Mouse (Mus musculus) layer of hippocampus, postnatal 14 days (tissue): ENCODE measurements around the gene Ablim1. TPM values are rescaled to one million over a fixed set of nuclear protein-coding genes. Genes with fewer than 3 reads are reported as not detected.

Experiments used
- DNase-seq, 2 experiments: peaks; one replicate each; pipeline ENCODE4 v3.0.0; 2021 to 2022; ENCODE audit warnings: low spot score in 2 of 2, mixed read lengths in 1 of 2
- total RNA-seq, 2 experiments: library from RNA; stranded (reverse); gene quantifications; 2 replicates each; pipeline ENCODE4 v1.2.3; 2021

The Ablim1 gene
- total RNA-seq, 2 experiments from 2014 or later = 68.1 to 78.3 TPM

DNA sequence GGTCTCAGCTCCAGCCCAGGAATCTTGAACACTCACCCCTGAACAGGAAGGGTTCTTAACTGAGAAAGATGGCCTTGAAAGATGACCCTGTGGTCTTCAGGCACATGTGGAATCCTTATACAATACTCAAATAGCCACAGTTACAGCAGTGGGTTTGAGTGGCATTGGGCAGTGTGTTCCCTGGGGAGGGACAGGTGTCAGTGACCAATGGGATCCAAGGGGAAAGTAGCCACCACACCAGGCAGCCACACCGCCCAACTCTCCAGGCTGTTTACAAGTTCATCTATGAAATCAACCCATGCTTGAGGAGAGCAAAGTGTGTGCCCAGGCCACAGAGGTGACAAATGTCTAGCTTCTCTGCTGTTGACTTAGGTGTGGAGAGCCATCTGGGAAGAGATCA is 123.6 kb downstream of the Ablim1 start:
- DNase-seq = no peak

DNA sequence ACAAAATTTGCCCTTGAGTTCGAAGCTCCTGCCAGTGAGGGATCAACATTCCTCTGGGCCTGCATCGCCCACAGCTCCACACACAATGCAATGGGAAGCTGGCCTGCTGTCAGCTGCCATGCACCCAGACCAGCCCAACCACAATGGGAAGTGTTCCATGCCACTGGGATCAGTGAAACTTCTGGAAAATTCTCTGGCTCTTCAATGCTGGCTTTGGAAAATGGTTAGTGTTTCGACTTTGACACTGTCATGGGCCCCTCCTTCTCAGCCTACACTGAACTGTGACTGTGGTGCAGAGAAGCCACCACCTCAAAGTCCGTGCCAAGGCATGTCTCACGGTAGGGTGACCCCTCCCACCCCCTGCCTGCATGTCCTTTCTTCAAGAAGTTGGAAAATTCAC is 125.3 kb downstream of the Ablim1 start:
- no peak for DNase-seq

DNA sequence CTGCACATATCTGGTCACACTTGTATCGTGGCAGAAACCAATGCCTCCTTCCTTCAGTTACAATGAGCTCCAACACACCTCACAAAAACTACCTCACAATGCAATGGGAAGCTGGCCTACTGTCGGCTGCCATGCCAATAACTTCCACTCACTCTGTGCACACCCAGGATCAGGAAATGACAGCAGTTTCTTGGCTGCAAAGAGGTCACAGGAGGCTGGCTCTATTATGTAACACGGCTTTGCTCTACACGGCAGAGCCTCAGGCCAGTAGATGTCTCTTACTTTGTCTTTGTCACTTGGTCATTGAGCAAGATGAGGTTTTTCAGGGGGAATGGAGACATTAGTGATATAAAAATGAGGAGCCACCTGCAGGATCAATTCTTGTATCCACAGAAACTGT is 126.2 kb downstream of the Ablim1 start:
- DNase-seq = no peak

DNA sequence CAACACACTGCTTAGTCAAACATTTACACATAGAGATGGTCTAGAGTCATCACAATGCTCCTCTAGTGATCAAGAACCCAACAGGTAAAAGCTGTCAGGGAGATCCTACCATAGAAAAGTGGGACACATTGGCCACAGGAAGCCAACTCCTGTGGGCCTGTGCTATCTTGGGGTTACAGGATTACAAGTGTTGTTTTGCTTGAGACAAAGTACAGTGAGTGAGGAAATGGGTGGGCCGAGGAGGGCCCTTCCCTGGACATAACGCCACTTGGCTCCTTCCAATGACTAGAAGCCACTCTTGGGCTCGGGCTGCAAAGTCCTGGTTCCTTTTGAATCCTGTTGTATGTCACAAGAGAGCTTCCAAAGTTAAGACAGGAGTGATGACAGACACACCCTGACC is 129.7 kb downstream of the Ablim1 start:
- no peak for DNase-seq

DNA sequence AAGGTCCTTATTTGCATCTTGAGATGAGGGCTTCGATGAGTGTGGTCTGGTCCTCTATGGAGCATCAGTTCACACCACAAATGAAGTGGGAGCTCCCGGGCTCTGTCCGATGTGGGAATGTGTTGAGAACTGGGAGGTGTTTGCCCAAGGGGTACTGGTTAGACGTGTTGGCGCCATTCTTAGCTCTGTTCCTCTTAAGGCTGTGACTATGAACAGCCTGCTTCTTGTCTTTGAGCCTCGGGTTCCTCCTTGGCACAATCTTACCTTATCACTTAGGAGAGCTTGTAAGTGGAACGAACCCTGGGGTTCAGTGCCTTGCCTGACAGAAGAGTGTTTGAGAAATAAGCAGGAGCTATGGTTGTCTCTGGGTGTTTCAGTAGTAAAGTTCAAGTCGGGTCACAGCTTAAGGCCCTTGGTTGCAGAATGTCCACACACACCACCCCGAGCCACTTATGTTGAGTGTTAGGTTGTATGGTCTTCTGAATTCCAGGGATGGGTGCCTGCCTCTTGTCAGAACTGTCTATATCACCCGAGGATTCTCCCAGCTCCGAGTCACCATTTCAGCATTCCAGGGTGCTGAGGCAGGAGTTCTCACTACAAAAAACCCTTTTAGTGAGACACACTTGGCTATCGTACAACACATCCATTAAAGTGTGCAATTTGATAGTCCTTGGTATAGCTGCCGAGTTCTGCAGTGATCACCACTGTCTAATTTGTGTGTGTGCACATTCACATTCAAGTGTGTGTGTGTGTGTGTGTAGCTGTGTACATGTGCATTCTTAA is 131.6 kb downstream of the Ablim1 start:
- DNase-seq = no peak

DNA sequence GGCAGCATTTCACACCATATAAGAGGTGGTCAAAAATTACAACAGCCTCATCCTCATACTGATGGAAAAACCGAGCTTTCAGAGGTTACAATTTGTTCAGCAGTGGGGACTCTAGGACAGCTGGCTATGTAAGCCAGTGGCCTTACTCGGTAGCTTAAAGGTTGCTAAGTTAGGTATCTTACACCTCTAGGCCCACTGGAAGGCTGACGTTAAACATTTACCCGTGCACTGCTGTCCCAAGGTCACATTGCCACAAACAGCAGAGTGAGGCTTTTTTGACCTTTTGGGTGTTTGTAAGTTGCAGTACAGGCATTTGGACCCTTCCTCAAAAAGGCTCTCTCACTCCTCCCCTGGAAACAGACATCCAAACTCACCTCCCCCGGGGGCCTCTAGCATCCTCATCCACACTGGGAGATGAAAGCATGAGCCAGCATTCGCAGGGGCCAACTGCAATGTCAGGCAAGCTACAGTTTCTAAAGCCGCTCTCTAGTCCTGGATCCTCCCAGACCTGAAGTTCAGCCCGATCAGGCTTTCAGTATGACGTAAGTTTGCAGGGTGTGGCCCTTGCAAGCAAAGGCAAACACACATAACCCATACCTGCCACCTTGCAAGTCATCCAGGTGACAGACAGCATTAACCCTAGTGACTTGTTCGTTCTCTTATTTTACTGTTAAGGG is 132.7 kb downstream of the Ablim1 start:
- DNase-seq = no peak

DNA sequence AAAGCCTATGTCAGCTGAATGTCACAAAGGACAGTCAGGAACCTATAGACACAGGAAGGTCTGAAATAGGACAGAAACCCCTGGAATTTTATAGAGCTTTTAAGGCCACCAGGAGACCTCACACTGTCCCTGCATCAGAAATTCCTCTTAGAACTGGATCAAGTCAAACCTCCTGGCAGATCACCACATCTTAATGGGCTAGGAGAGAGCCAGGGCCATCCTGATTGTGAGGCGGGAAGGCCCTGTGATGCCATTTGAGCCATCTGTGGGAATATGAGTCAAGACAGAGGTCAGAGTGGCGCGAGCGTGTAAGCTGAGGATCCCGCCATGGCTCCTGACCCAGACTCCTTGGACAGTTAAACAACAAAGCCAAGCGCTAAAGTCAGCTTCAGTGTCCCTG is 133.4 kb downstream of the Ablim1 start:
- DNase-seq = no peak

DNA sequence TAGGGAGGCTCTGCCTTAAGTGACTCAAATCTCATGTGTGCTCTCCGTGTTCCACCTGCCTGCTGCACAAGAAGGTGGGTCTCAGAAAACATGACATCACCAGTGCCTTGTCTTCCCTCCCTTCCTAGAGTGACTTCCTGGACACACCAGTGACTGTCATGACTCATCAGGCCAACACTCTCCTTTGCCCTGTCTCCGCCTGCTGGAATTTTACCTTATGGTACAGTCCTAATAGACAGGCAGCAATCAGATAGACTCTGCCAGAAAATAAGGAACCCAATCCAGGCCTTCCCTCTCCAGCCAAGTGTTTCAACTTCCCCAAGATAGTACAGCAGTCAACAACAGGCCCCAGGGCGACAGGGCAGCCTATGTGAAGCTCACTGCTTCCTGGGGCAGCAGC is 133.8 kb downstream of the Ablim1 start:
- no peak for DNase-seq

DNA sequence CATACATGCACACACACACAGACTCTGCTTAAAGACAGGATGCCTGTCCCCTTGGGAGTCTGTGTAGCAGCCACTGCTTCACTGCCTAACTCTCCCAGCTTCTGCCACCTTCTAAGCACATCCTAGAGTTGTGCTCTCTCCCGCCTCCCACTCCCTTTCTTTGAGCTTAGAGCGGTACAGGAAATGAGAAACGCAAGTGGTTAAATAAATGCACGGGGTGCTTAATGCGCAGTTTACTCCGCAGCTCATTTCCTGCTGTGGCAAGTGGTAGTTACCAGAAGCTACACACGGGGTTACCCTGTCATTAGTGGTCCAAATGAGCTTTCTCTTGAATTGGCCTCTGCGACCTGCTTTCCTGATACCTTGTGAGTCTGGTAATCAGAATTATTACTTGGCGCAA is 134.4 kb downstream of the Ablim1 start:
- DNase-seq = no peak

DNA sequence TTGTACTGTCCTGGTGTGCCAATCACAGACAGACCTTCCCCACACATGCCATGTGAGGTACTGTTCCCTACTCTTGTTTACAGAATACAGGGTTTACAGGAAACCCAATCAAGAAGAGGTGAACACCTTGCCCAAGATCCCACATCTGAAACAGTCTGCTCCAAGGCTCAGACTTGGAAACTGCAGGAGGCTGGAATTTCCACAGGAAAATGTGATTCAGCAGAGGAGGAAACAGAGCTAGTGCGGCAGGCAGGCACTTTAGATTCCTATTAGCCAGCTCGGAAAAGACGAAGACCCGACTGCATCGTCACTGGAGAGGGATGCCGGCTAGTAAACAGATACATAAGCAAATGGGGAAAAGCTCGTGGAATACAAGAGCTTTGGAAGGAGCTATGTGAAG is 135.4 kb downstream of the Ablim1 start:
- no peak for DNase-seq

DNA sequence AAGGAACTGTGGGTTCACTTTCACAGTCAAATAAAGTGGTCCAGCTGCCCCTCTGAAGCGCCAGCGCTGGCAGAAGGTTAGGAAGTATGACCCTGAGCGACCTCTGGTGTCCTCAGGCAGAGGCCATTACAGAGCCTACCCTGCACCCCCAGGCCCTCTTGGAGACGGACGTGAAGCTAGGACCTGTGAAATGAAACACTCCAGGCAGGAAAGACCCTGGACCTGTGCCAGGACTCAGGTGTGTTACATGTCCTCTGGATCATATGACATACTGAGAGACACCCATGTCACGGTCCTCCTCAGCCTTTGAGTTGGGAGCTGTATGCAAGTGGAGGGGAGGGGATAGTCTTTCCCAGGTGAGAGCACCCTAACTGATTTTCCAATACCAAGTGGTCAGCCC is 137.4 kb downstream of the Ablim1 start:
- no peak for DNase-seq

DNA sequence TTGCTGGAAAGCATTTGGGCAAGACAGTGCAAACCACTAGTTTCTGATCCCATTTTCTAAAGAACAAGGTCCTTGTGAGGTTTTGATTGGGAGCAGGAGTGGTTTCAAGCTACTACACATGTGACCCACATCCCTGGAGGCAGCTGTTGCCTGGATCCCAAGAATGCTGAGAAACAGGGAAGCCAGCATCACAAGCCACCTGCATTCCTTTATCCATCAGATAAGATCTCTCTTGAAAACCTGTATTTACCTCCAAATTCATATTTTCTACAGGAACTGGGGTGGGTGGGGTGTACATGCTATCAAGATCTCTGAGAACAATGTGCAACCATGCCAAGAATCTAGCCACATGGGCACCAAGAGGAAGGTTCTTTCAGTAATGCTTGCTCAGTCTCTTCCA is 139.6 kb downstream of the Ablim1 start:
- no peak for DNase-seq

DNA sequence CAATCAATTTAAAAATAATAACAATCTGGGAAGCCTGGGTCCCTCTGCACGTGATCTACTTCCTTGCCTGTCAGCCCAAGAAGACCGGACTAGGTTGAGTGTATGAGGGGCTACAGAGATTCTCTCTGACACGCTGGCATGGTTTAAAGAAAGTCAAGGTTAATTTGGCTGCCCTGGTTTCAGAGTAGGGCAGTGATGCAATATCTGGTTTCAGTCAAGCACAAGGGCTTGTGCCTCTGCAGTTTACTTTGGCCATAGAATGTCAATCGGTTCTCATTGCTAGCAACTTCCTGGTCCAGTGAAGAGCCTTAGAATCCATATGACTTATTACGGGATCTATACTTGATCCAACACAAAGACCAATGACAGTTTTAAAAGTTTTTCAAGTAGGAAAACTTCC is 140.2 kb downstream of the Ablim1 start:
- no peak for DNase-seq

DNA sequence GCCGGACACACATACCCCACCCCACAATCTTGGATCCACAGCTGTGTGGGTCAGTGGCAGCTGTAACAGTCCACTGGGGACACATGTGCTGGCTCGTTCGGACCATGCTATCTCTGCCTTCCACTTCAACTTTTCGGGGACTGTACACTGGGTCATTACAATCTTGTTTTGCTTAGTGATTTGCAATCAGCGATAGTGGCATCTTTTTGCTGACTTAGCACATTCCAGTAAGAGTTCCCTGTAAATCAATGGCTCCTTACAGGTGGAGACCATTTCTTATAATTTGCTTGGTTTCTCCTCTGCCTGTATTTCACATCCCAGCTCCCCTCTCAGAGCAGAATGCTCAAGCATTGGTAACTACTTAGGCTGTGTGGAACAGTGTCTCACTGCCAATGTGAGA is 140.7 kb downstream of the Ablim1 start:
- DNase-seq = no peak

DNA sequence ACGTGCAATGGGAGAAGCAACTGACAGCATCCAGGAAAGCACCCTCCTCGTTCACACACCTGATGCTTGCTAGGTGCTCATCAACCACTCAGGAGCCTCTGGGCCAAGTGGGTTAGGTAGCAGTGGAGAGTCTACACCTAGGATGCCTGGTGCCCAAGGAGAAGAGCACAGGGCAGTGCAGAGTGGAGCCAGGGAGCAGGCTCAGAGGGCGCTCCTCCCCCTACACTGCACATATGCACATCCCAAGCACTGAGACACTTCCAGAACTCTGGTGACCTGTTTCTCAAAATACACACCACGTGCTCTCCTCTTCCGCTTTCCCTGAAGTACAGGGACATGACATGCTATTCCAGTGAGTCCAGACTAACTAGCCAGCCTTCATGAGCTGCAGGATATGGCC is 142.4 kb downstream of the Ablim1 start:
- DNase-seq = no peak

DNA sequence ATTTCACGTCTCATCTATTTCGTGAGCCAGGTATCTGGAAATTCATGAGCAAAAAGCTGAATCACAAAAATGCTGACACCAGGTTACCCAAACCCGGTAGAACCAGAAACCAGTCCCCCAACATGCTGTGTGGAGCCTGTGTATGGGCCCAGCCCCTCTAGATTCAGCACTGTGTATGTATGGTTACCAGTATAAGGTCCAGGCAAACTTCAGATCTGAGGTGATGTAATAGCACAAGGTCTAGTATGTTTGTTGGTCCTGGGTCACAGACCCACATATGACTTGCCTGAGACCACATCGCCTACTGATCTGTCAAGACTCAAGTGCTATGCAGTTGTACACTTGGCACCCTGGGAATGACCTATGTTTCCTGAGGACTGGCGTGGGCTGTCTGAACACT is 143.8 kb downstream of the Ablim1 start:
- DNase-seq = no peak

DNA sequence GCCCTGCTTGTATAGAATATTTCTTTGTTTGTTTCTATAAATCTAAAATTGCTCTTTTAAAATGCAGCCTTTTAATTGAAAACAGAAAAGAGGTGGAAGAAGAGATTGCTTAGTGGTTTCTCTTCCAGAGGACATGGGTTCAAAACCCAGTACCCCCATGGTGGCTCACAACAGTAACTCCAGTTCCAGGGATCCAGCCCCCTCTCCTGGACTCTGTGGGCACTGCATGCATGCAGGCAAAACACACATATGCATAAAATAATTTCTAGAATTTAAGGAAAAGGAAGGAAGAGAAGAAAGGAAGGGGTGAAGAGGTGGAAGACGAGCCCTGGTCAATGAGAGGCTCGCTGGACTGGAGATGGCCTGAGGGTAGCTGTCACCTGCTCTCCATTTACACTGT is 145.2 kb downstream of the Ablim1 start:
- DNase-seq = no peak

DNA sequence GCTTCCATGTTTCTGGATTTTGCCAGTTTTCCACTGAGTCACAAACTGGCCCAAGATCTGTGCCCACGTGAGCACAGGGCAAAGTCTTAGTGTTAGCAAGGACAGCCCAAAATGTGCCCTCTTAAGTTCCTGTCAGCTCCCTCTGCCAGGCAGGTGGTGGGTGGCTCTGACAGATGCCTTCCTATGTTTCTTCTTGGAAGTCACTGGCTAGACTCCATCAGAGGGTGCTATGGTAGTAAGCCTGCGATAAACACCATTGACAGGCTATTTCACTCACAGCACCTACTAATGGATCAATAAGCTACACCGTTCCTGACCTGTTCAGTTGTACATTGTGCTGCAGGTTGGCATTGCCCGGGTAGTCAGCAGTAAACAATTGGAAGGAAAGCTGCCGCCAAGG is 147.0 kb downstream of the Ablim1 start:
- no peak for DNase-seq

DNA sequence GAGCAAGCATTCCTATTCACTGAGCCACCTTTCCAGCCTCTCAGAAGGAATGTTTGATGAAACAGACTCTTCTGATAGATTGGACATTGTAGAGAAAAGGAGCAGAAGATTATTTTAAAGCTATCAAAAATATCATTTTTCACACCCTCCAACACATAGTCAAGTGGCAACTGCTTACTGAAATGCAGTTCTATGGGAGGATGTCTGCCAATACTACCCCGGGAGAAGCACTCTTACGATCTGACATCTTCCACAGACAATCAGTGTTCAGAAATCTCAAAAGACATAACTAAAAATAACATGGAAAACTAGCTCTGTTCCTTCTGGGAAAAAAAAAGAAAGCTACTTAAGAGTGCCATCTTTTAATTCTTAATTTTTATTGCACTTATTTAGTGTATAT is 149.8 kb downstream of the Ablim1 start:
- DNase-seq = no peak

DNA sequence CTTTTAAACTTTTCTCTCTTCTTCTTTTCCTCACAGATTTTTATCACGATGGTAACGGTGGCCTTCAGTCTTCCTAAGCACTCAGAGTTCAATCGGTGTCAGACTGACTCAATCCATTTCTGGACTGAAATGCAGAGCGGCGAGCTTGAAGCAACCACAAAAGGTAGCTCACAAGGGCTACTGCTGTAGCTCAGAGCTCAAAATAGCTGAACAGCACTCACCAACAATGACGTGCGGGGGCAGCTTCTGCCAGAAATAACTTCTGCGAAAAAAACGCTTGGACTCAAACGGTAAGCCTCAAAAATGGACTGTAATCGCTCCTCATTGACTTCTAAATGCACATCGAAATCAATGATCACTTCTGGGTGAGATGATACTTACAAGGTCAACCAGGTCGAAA is 151.4 kb downstream of the Ablim1 start:
- no peak for DNase-seq

DNA sequence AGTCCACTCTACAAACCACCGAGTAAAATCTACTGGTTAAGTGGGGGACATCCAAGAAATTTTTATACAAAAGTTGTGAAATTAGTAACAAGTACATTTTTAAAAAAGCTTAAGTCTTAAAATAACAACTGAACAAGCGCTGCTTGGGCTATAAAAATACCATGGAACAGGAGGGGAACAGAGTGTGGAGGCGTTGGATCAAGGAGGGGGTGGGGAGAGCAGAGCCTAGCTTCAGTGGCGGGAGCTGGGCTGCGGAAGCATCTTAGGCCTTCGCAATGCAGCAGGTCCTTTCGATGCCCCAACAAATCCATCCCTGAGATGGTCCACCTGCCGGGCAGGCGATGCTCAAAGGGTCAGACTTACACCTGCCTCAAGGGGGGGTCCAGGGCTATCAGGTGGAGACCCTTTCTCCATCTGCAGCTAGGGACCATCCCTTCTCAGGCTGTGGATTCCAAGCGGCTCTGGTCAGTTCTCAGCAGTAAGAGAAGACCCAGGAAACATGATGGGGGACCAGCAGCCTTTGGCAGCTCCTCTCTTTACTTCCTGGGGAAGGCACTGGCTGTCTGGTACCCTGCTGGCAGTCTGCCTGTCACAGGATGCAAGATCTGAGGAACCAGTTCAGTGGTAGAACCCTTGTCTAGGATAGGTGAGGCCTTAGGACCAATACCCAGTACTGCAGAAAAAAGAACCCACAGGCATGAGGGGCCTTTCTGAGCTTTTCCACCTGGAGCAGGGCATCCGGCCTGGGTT is 152.6 kb downstream of the Ablim1 start:
- DNase-seq = no peak

DNA sequence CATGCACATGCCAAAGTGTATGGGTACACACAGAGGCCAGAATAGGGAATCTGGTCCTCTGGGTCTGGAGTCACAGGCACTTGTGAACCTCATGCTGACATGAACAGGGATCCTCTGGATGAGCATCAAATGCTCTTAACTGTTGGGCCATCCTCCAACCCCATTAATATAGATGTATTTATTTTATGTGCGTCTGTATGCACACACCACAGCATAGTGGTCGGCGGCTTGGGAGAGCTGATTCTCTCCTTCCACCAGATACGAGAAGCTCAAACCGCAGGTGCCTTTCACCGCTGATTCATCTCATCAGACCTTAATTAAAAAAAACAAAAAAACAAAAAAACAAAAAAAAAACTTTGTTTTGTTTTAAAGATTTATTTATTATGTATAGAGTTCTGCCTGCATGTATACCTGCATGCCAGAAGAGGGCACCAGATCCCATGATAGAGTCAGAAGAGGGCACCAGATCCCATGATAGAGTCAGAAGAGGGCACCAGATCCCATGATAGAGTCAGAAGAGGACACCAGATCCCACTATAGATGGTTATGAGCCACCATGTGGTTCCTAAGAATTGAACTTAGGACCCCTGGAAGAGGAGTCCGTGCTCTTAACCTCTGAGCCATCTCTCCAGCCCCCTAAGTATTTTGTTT is 153.6 kb downstream of the Ablim1 start:
- peak in 1 of 2 experiments; percentile 78 for DNase-seq
